15 mouse cellular contexts compared by ENCODE assay signal in the genomic region with DNA sequence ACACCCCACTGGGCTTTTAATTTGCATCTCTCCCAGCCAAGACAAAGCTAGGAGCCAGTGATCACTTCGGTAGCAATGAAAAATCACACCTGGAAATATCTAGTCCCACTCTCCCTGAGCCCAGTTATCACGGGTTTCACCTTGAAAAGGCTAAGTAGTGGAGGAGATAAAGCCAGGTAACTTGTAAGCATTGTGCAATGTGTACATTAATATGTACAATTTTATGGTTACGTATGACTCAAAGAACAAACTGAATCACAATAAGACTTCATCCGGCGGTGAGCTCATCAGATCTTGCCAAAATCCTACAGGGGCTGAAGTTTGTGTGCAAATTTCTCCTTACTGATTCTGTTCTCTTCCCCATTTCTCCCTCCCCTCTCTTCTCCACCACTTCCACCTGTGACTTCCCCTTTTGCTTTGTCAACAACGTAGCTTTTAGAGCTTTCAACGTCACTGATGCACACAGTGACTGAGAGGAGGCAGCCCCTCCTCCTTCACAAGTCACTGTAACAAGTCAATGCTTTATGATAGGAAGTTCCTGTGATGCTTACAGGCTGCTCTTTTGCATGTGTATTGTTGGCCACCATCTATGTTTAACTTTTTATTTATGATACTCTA. TPM values are rescaled to one million over a fixed set of nuclear protein-coding genes. Genes with fewer than 3 reads are reported as not detected.
DNase-seq lines count a peak whose midpoint lies in the region; ATAC-seq lines count a peak whose summit lies in the region.
"Had no signal": no experiment of that assay in that cellular context is flagged by ENCODE, and none has a peak within 500 bp of the region (broad histone marks: within the 10 kb centered on the region; RNA-seq: fewer than 3 reads in every experiment).

No protein-coding gene starts in this region.

- no peak overlapping the region for H3K9ac ChIP-seq in midbrain, embryonic 11.5 days (ENCODE audit: low read length)
- H3K9ac ChIP-seq in midbrain, embryonic 15.5 days = no peak overlapping the region
- no peak overlapping the region for H3K9ac ChIP-seq in hindbrain, embryonic 14.5 days

- H3K36me3 ChIP-seq in midbrain, embryonic 11.5 days (ENCODE audit: control insufficient read depth, insufficient read depth, low read length) = no peaks in the 10 kb centered on the region
- no peaks in the 10 kb centered on the region for H3K36me3 ChIP-seq in midbrain, embryonic 15.5 days (replicated peaks)
- no peaks in the 10 kb centered on the region for H3K36me3 ChIP-seq in hindbrain, embryonic 14.5 days (replicated peaks; ENCODE audit: control insufficient read depth, insufficient read depth)
- H3K36me3 ChIP-seq: G1E; hindbrain, embryonic 10.5 days had no signal

- no peak overlapping the region for H3K4me2 ChIP-seq in midbrain, embryonic 11.5 days
- no peak overlapping the region for H3K4me2 ChIP-seq in midbrain, embryonic 15.5 days
- no peak overlapping the region for H3K4me2 ChIP-seq in hindbrain, embryonic 14.5 days (replicated peaks)

- peaks cover 5% of the 10 kb centered on the region for H3K4me1 ChIP-seq in midbrain, embryonic 11.5 days (ENCODE audit: control insufficient read depth, insufficient read depth, low read length)
- peaks cover 10% of the 10 kb centered on the region for H3K4me1 ChIP-seq in midbrain, embryonic 15.5 days
- no peaks in the 10 kb centered on the region for H3K4me1 ChIP-seq in hindbrain, embryonic 14.5 days (replicated peaks; ENCODE audit: control insufficient read depth, insufficient read depth, low read length)

- peak; percentile 67 for DNase-seq in midbrain, embryonic 11.5 days (ENCODE audit: low spot score, missing footprints)
- DNase-seq in CD4-positive, CD25-positive, alpha-beta regulatory T cell, adult 2 months (ENCODE audit: low read depth, low spot score) = peak; percentile 77
- peak; percentile 28 for DNase-seq in skeletal muscle tissue, adult 2 months (ENCODE audit: low read depth, low spot score)
- DNase-seq in hindbrain, embryonic 14.5 days (ENCODE audit: low spot score) = no peak
- no peak for DNase-seq in right cerebral cortex, postnatal 36 days (ENCODE audit: low spot score in 2 of 2)
- DNase-seq in embryo, embryonic 11 days = no peak
- DNase-seq: cerebellum, adult 8-10 months; liver; lung, postnatal 14 days had no signal

- no peak for ATAC-seq in midbrain, embryonic 11.5 days (ENCODE audit: low FRiP score)
- no peak for ATAC-seq in midbrain, embryonic 15.5 days (replicated peaks)
- ATAC-seq in common myeloid progenitor, adult 5-6 weeks (replicated peaks; ENCODE audit: low read depth, poor library complexity, severe bottlenecking) = peak; percentile 71
- ATAC-seq in hindbrain, embryonic 14.5 days (ENCODE audit: low FRiP score) = no peak
- ATAC-seq: intestine, postnatal 0 days had no signal

- H3K27ac ChIP-seq in midbrain, embryonic 11.5 days (ENCODE audit: low read depth, low read length) = no peak overlapping the region
- H3K27ac ChIP-seq in midbrain, embryonic 15.5 days = no peak overlapping the region
- no peak overlapping the region for H3K27ac ChIP-seq in hindbrain, embryonic 14.5 days
- H3K27ac ChIP-seq: hindbrain, embryonic 10.5 days; left cerebral cortex, adult 2 months had no signal

- no peaks in the 10 kb centered on the region for H3K9me3 ChIP-seq in midbrain, embryonic 11.5 days (ENCODE audit: control insufficient read depth, low read length)
- no peaks in the 10 kb centered on the region for H3K9me3 ChIP-seq in midbrain, embryonic 15.5 days
- no peaks in the 10 kb centered on the region for H3K9me3 ChIP-seq in hindbrain, embryonic 14.5 days (ENCODE audit: control insufficient read depth, low read length)
- H3K9me3 ChIP-seq: hindbrain, embryonic 10.5 days had no signal

- 70% methylated on average over 7 of the region's 7 CpGs for WGBS in midbrain, embryonic 11.5 days
- WGBS in midbrain, embryonic 15.5 days = 71% methylated on average over 7 of the region's 7 CpGs
- WGBS in hindbrain, embryonic 14.5 days = 74% methylated on average over 7 of the region's 7 CpGs

- no peaks in the 10 kb centered on the region for H3K27me3 ChIP-seq in midbrain, embryonic 11.5 days (ENCODE audit: control insufficient read depth, insufficient read depth, low read length)
- H3K27me3 ChIP-seq in midbrain, embryonic 15.5 days (replicated peaks) = no peaks in the 10 kb centered on the region
- H3K27me3 ChIP-seq in hindbrain, embryonic 14.5 days (ENCODE audit: control insufficient read depth, insufficient read depth, low read length) = no peaks in the 10 kb centered on the region

- H3K4me3 ChIP-seq in midbrain, embryonic 11.5 days (ENCODE audit: low read depth, low read length) = no peak overlapping the region
- no peak overlapping the region for H3K4me3 ChIP-seq in midbrain, embryonic 15.5 days
- H3K4me3 ChIP-seq in hindbrain, embryonic 14.5 days (replicated peaks; ENCODE audit: low read length) = no peak overlapping the region
- H3K4me3 ChIP-seq: hindbrain, embryonic 10.5 days; left cerebral cortex, adult 2 months had no signal

RNA-seq across cellular contexts. Expression of gene Antxr2, which starts 2.1 kb away (rescaled TPM):
- 13.1 and 14.1 TPM in 2 replicates for polyA plus RNA-seq in midbrain, embryonic 11.5 days (2014; fragmentation: Nextera tagmentation; extraction: Ambion mirVana)
- 2.8 and 3.0 TPM in 2 replicates for polyA plus RNA-seq in midbrain, embryonic 15.5 days (2015; fragmentation: Nextera tagmentation; extraction: Ambion mirVana)
- total RNA-seq in common myeloid progenitor, adult 5-6 weeks (2017) = 5.5 and 8.8 TPM in 2 replicates
- 3.6 and 3.8 TPM in 2 replicates for polyA plus RNA-seq in hindbrain, embryonic 14.5 days (2014; fragmentation: Nextera tagmentation; extraction: Ambion mirVana)
- polyA plus RNA-seq: G1E had no signal

Comparison
In these comparisons a context has a peak if more than half of its experiments do, and no peak if none do; other contexts are left out.
1. DNase-seq: peak in midbrain, embryonic 11.5 days (single experiment), CD4-positive, CD25-positive, alpha-beta regulatory T cell, adult 2 months (single experiment) and skeletal muscle tissue, adult 2 months (single experiment); none in hindbrain, embryonic 14.5 days (single experiment), right cerebral cortex, postnatal 36 days (0 of 2) and embryo, embryonic 11 days (single experiment).